Mouse (Mus musculus) stomach, postnatal 0 days (tissue): ENCODE data around the gene Mdp1. TPM values are rescaled to one million over a fixed set of nuclear protein-coding genes. Genes with fewer than 3 reads are reported as not detected.

Source experiments
- ATAC-seq: fragments of 200-750 bp; cut with Nextera tagmentation; 2 replicates; pipeline ENCODE4 v1.8.0; 2017; ENCODE audit not compliant: low FRiP score, low TSS enrichment
- DNase-seq: peaks from one replicate; pipeline ENCODE4 v3.0.0-alpha.2; 2016; ENCODE audit warnings: low spot score
- H3K27ac ChIP-seq: fragments of 300-500 bp; sonication (generic); replicated peaks from 2 replicates; pipeline ENCODE4 v1.5.1; 2014; ENCODE audit warnings: mild to moderate bottlenecking, control low read depth
- H3K27me3 ChIP-seq: fragments of 300-500 bp; sonication (generic); 2 replicates; pipeline ENCODE4 v1.6.1; 2014; ENCODE audit warnings: low read length; ENCODE audit not compliant: control insufficient read depth, insufficient read depth
- H3K36me3 ChIP-seq: fragments of 300-500 bp; sonication (generic); 2 replicates; pipeline ENCODE4 v1.6.1; 2014; ENCODE audit warnings: low read length, mixed read lengths; ENCODE audit not compliant: control insufficient read depth, insufficient read depth
- H3K4me1 ChIP-seq: fragments of 300-500 bp; sonication (generic); replicated peaks from 2 replicates; pipeline ENCODE4 v1.6.1; 2014; ENCODE audit warnings: antibody characterized with exemption; ENCODE audit not compliant: control insufficient read depth, insufficient read depth
- H3K4me2 ChIP-seq: fragments of 300-500 bp; sonication (generic); replicated peaks from 2 replicates; pipeline ENCODE4 v1.6.1; 2014; ENCODE audit warnings: low read depth, mild to moderate bottlenecking, control low read depth, moderate library complexity
- H3K4me3 ChIP-seq: fragments of 300-500 bp; sonication (generic); 2 replicates; pipeline ENCODE4 v1.5.1; 2014; ENCODE audit warnings: low read depth, low read length, control low read depth
- H3K9ac ChIP-seq: fragments of 300-500 bp; sonication (generic); 2 replicates; pipeline ENCODE4 v1.6.1; 2014; ENCODE audit warnings: mild to moderate bottlenecking, low read length, control low read depth, mixed read lengths
- H3K9me3 ChIP-seq: fragments of 300-500 bp; sonication (generic); 2 replicates; pipeline ENCODE4 v1.6.1; 2016; ENCODE audit warnings: low read length; ENCODE audit not compliant: control insufficient read depth
- CTCF ChIP-seq: IDR thresholded peaks from 2 replicates; pipeline ENCODE4 v1.5.1; 2016; ENCODE audit warnings: antibody characterized with exemption, low read depth, mild to moderate bottlenecking, moderate library complexity
- EP300 ChIP-seq: optimal IDR thresholded peaks from 2 replicates; pipeline ENCODE3; 2016; ENCODE audit warnings: antibody characterized with exemption
- WGBS: fragments of 180-500 bp; shearing (Covaris S2); extraction: QIAGEN DNeasy Blood & Tissue Kit; methylation state at CpG from one replicate; pipeline ENCODE4 v1.1.7; 2014; 5-methylcytosine and 5-hydroxymethylcytosine counted together
- polyA plus RNA-seq: library from polyadenylated mRNA; unstranded; fragments of >200 nt; fragmentation: Nextera tagmentation; extraction: Ambion mirVana; gene quantifications from 2 replicates; pipeline ENCODE4 v1.2.1, GENCODE M21; 2015

The Mdp1 gene
- polyA plus RNA-seq, 1 experiment from 2014 or later: 46.5 TPM

GRCm38 (mm10) chr14:55671833-55672740 is 11.8 kb upstream of the Mdp1 start, which contains the start of the genes Gmpr2 and Nedd8:
Gmpr2 (plus strand) TSS chr14:55671941.
Nedd8 (minus strand) TSS chr14:55672124.
- WGBS: 1% methylated on average over 38 of the region's 38 CpGs
- H3K4me2 ChIP-seq: peak within 1 kb of the TSS; percentile 84

GRCm38 (mm10) chr14:55671486-55671832 is 11.2 kb upstream of the Mdp1 start:
- Histone ChIP-seq H3K9me3 (no peaks in the 10 kb centered on the region), H3K4me3 (peak overlapping the region; percentile 78), H3K36me3 (no peaks in the 10 kb centered on the region), H3K9ac (peak overlapping the region; percentile 84), H3K27ac (peak overlapping the region; percentile 82), H3K27me3 (no peaks in the 10 kb centered on the region), H3K4me2 (peak overlapping the region; percentile 84), H3K4me1 (peaks cover 3% of the 10 kb centered on the region; the same call in 1 of the 2 replicates)
- ATAC-seq (peak; percentile 11; the same call in 1 of the 2 replicates), DNase-seq (no peak)
- WGBS: 0% methylated on average over 12 of the region's 12 CpGs
- TF ChIP-seq EP300 (no peak), CTCF (no peak; the same call in 1 of the 2 replicates)

More at GRCm38 (mm10) chr14:55671833-55672740, 11.8 kb upstream of the Mdp1 start, which contains the start of the genes Gmpr2 and Nedd8:
- Histone ChIP-seq H3K27me3 (no peaks in the 10 kb centered on the region), H3K36me3 (no peaks in the 10 kb centered on the region), H3K9ac (peak within 1 kb of the TSS; percentile 84), H3K4me1 (peaks cover 3% of the 10 kb centered on the region; the same call in 1 of the 2 replicates), H3K4me3 (peak within 1 kb of the TSS; percentile 78), H3K9me3 (no peaks in the 10 kb centered on the region), H3K27ac (peak within 1 kb of the TSS; percentile 82)
- ATAC-seq (peak; percentile 97), DNase-seq (peak; percentile 89)
- TF ChIP-seq CTCF: no peak
- no peak for TF ChIP-seq EP300

DNA sequence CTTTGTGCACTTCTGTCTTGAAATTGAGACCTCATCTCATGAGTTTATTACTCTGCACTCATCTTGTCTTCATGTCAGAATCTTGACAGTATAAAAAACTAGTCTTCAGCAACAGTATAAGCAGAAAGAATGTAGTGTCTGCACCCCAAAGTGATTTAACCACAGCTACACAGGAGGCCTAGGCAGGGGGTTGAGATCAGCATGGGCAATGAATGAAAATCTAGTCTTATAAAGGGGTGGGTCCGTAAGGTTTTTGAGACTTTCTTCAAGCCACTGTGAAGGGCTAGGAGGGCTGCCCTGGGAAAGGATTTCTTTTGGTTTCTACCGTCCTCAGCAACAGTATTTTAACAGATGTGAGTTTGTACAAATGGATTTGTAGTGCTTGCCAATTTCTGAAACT is 328 bp upstream of the Mdp1 start:
- no peaks in the 10 kb centered on the region; the same call in 1 of the 2 replicates for H3K36me3 ChIP-seq
- H3K4me1 ChIP-seq: no peaks in the 10 kb centered on the region; the same call in 1 of the 2 replicates
- 30% methylated on average over 2 of the region's 2 CpGs for WGBS
- no peak overlapping the region; the same call in 1 of the 2 replicates for H3K27ac ChIP-seq
- no peak for DNase-seq
- TF ChIP-seq EP300: no peak
- no peak for TF ChIP-seq CTCF
- no peaks in the 10 kb centered on the region for H3K27me3 ChIP-seq
- no peak overlapping the region for H3K4me2 ChIP-seq
- no peak overlapping the region for H3K9ac ChIP-seq
- ATAC-seq: no peak
- H3K4me3 ChIP-seq: no peak overlapping the region
- H3K9me3 ChIP-seq: no peaks in the 10 kb centered on the region

GRCm38 (mm10) chr14:55658011-55658410 is 2.3 kb downstream of the Mdp1 start:
- Histone ChIP-seq H3K9ac (no peak overlapping the region), H3K4me3 (no peak overlapping the region), H3K4me1 (no peaks in the 10 kb centered on the region; the same call in 1 of the 2 replicates), H3K9me3 (no peaks in the 10 kb centered on the region), H3K36me3 (no peaks in the 10 kb centered on the region; the same call in 1 of the 2 replicates), H3K27me3 (no peaks in the 10 kb centered on the region), H3K27ac (no peak overlapping the region), H3K4me2 (no peak overlapping the region)
- ATAC-seq (peak; percentile 83), DNase-seq (peak; percentile 24)
- 79% methylated on average over 5 of the region's 5 CpGs for WGBS
- no peak for TF ChIP-seq EP300
- TF ChIP-seq CTCF: no peak

DNA sequence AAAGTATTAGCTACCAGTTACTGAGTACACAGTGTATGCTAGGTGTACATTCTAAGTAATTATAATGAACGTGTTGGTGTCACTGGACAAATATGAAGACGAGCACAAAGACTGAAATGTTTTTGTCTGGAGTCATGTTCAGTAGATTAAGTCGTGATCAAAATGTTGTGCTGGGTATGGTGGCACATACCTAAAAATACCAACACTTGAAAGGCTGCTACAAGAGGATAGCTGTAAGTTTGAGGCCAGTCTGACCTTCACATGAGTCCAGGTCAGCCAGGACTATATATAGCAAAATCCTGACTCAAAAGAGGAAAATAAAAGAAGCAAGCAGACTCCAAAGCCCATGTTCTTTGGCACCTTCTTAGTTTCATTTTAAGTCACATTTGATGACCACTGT is 3.4 kb downstream of the Mdp1 start:
- WGBS: 79% methylated on average over 3 of the region's 3 CpGs
- ATAC-seq (no peak), DNase-seq (no peak)
- Histone ChIP-seq H3K27ac (no peak overlapping the region), H3K4me1 (no peaks in the 10 kb centered on the region; the same call in 1 of the 2 replicates), H3K27me3 (no peaks in the 10 kb centered on the region), H3K4me3 (no peak overlapping the region), H3K9me3 (no peaks in the 10 kb centered on the region), H3K9ac (no peak overlapping the region), H3K36me3 (no peaks in the 10 kb centered on the region; the same call in 1 of the 2 replicates), H3K4me2 (no peak overlapping the region)
- no peak for TF ChIP-seq CTCF
- no peak for TF ChIP-seq EP300
